Mouse (Mus musculus): Measurements from ENCODE around the gene Gm42742.
A peak's percentile ranks its signal among the peaks of the same experiment; 100 is the strongest.

Gm42742 gene

GRCm38 (mm10) chr7:127019306-127019960 lies 1.5 kb downstream of the Gm42742 start:
- DNase-seq = no peak

DNA sequence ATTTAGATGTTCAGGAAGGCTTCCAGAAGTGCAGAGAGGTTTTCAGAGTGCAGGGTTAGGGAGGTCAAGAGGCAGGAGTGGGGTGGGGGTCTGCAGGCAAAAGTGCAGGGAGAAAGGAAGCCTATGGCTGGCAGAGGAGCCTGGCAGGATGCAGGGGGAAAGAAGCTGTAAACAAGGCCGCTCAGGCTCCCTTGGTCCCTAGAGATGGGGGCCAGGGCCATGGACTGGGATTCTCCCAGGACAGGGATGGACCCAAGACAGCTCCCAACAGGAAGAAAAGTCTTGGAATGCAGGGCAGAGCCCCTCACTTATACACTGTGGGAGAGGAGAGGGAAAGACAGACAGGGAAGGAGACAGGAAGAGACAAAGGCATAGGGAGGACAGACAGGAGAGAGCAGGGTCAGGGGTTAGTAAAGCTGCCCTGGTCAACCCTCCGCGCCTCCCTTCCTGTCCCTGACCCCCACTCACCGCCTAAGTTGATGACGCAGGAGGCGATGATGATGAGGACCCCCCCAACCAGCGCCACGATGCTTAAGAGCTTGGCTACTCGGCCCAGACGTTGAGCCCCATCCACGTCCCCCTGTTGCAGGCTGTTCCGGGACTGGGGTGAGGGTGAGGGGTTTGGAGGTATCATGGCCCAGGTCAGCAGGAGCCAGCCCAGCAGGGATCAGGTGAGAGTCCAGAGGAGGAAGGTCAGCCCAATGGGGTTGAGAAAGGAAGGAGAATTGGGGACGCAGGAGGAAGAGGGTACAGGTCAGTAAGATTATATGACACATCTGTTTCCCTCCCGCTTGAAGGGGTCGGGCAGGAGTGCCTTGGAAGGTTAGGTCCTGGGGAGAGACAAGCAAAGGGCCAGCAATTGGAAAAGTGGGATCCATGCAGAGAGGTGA lies 2.2 kb downstream of the Gm42742 start:
- DNase-seq = no peak

GRCm38 (mm10) chr7:127017950-127018345 lies 2.9 kb downstream of the Gm42742 start:
- DNase-seq = no peak

DNA sequence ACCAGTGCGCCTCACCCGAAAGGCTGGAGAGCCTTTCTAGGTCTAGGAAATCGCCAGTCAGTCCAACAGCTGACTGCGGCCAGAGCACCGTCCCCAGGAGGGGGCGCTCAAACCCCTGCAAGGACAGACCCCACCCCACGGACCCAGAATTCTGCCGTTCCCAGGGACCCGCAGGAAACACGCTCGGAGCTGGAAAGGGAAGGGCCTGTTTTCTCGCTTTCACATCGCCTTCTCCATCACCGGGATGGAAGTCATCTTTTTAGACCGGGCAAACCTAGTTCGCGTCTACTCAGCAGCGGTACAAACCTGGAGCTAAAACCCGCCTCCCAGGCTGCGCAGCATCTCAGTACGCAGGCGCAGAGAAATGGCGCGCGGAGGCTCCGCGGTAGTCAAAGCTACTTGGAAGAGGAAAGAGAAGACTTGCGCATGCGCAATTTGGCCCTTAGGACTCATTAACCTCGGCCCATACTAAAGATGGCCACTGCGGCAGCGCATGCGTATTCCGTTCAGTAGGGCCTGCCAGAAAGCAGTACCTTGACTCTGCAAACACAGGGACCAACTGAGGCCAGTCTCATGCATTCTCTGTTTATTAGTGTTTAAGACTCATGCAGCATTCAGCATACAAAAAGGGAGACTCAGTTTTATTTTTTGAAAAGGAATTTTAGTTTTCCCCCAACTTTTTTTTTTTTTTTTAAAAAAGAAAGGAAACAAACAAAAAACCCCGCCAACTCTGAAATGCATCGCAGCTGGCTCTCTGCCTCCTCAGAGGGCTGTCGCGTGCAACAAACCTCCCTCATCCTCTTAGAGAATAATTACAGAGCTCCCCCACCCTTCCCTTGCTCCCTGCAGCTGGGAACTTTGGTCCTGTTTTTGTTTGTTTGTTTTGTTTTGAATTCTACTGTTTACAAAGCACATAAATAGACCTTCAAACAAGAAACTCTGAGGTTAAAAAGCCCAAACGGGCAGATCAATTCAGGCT lies 3.6 kb downstream of the Gm42742 start, which contains the start of gene Pagr1a:
Pagr1a (minus strand) TSS at position 382 of the 979 bp plus-strand sequence.
- peak; percentile 99 for DNase-seq

- DNase-seq = peak; percentile 80
Observed at GRCm38 (mm10) chr7:127016486-127016938, 4.4 kb downstream of the Gm42742 start.

GRCm38 (mm10) chr7:127016481-127016485 lies 4.6 kb downstream of the Gm42742 start, which contains the start of gene Pagr1b:
Gene Pagr1b, minus strand, starts transcription at chr7:127016484.
- DNase-seq = no peak

DNA sequence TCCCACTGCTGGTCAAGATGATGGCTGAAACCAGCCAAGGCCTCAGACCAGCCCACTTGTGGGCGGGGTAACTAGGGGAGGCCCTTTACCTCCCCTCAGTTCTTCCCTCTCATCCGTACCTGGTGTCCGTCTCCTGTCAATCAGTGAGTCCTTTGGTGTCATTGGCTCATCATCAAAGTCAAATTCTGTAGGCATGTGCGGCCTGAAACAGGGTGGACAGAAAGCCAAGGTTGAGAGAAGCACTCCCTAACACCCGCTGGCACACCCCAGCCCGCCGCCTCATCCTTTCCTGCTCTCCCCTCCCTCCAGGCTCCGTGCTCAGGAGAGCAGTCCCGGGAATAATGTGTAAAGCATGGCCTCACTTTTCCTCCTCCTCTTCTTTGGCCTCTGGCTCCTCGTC lies 4.8 kb downstream of the Gm42742 start:
- DNase-seq = peak; percentile 79

DNA sequence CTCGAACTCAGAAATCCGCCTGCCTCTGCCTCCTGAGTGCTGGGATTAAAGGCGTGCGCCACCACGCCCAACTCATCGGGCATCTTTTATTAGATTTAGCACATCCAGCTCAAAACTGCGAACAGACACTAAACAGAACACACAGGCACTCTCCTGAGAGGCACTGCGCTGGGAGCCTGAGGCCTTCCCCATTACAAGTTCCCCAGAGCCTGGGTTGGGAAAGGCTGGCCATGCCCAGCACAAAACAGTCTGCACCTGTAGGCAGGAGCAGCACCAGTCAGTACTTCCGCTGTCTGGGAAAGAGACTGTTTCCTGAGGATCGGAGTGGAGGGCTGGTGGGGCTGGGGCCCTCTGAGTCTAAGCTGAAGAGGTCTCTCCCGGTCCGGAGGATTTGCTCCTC lies 5.9 kb downstream of the Gm42742 start:
- DNase-seq = no peak

- DNase-seq = peak; percentile 68
Observed at GRCm38 (mm10) chr7:127014320-127014719, 6.6 kb downstream of the Gm42742 start, which contains the start of gene Mvp. Gene Mvp, minus strand, starts transcription at chr7:127014621.

DNA sequence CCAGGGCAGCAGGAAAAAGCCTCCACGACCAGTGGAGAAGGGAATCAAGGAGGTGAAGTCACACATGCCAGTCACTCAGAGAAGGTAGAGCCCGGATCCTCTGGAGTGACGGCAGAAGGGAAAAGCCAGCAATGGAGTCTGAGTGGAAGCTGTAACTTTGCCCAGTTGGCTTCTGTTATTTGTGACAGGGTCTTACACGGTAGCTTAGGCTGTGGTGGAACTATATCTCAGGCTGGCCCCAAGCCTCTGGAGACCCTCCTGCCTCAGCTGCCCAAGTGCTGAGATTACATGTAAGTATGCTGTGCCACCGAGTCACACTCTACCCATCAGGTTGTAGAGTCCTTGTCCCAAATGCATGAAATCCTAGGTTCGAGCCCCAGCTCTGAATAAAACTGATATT lies 7.5 kb downstream of the Gm42742 start:
- no peak for DNase-seq

DNA sequence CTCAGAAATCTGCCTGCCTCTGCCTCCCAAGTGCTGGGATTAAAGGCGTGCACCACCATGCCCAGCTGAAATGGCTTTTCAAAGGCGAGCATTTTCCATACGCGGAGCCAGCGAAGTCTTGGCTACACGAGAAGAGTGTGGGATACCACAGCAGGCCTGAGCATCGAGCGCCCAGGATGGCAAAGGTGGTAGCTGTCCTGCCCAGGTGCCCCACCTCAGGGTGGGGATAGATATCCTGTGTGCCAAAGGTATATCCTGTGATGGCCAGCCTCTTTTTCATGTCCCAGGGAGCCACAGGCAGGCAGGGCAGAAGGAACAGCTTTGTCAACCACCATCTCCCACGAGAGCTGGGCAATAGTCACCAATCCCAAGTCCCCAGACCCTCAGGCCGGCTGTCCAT lies 8.1 kb downstream of the Gm42742 start:
- no peak for DNase-seq

GRCm38 (mm10) chr7:127012374-127012773 lies 8.5 kb downstream of the Gm42742 start:
- DNase-seq = no peak

- DNase-seq = no peak
Observed at GRCm38 (mm10) chr7:127011717-127012116, 9.2 kb downstream of the Gm42742 start.

- no peak for DNase-seq
Observed at GRCm38 (mm10) chr7:127011051-127011450, 9.8 kb downstream of the Gm42742 start.

- DNase-seq = no peak
Observed at GRCm38 (mm10) chr7:127009307-127010085, 11.4 kb downstream of the Gm42742 start.

DNA sequence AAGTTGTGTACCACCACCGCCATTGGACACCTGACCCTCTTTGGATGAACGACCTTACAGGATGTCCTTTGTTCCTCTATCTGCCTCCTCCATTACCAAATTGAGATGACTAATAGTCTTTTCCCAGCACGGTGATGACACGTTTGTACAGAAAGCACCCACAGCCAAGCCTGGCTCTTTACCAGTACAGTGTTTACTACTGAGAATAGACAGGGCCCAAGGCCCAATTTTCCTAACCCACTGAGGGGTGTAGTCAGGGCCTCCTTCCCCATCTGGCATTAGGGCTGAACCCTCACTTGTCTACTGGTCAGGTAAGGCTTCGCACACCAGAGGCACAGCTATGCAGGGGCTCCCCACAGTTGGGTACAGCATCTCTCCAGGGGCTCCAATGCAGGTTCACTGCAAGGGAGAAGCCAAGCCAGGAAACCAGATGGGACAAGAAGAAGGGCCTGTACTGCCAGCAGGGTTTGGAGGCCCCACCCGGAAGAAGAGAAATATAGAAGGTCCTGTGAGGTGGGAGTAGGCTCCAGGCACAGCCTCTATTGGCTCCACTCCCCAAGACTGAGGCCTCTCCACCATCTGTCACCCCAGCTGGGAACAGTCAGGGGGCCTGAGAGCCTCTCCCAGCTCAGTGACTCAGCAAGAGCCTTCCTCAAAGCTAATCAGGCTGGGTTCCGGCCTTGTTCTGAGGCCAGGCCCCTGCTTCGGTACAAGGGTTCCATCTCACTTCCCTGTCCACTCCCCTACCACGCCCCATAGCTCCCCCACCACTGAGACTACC lies 12.5 kb downstream of the Gm42742 start:
- DNase-seq = peak; percentile 86

DNA sequence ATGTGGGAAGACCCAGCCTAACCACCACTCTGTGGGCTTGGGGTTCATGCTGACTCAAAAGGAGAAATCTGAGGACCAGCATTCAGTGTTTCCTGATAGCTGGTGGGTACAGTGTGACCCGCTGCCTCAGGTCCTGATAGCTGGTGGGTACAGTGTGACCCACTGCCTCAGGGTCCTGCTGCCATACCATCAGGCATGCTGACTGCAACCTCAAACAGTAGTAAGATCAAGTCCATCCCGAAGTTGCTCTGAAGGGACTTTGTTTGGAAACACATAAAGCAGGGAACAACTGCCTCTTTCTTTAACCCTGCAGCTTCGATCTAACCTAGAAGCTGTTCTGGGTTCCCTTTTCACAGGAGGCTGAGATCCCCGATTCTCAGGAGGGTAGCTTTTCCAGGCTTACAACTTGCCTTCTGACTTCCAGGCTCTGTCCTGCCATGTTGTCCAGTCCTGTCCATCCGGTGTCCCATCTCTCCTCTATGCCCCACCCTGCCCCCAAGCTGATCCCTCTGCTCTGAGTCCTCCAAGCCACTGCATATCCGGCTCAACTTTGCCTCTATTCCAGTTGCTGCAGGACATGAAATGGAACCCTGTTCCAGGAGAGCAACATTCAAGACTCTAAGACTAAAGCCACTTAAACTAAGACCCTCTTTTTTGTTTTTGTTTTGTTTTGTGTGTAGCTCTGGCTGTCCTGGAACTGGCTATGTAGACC lies 13.4 kb downstream of the Gm42742 start:
- no peak for DNase-seq

GRCm38 (mm10) chr7:127004122-127004875 lies 16.6 kb downstream of the Gm42742 start:
- no peak for DNase-seq

- no peak for DNase-seq
Observed at GRCm38 (mm10) chr7:127003620-127004019, 17.3 kb downstream of the Gm42742 start.

GRCm38 (mm10) chr7:126999568-126999967 lies 21.3 kb downstream of the Gm42742 start:
- no peak for DNase-seq
